Mouse (Mus musculus) granulocyte monocyte progenitor cell, adult 5-6 weeks (primary cell): Measurements from ENCODE around the gene Spocd1. TPM values are rescaled to one million over a fixed set of nuclear protein-coding genes. Genes with fewer than 3 reads are reported as not detected.

Source experiments
- ATAC-seq: replicated peaks from 2 replicates; pipeline ENCODE4 v1.8.0; 2016; ENCODE audit warnings: mild to moderate bottlenecking, moderate TSS enrichment, inconsistent platforms; ENCODE audit not compliant: poor library complexity, severe bottlenecking
- total RNA-seq, 2 experiments: library from RNA; stranded (forward) in 1 of 2; stranded (reverse) in 1 of 2; fragments of 200-712, 200-1000 nt in 1 of 2; fragments of >200 nt in 1 of 2; fragmentation: Nextera tagmentation in 1 of 2; gene quantifications; 2 replicates each; pipeline ENCODE4 v1.2.3; 2014 to 2017

Gene Spocd1
- total RNA-seq, 2 experiments from 2014 or later, result not detected

DNA sequence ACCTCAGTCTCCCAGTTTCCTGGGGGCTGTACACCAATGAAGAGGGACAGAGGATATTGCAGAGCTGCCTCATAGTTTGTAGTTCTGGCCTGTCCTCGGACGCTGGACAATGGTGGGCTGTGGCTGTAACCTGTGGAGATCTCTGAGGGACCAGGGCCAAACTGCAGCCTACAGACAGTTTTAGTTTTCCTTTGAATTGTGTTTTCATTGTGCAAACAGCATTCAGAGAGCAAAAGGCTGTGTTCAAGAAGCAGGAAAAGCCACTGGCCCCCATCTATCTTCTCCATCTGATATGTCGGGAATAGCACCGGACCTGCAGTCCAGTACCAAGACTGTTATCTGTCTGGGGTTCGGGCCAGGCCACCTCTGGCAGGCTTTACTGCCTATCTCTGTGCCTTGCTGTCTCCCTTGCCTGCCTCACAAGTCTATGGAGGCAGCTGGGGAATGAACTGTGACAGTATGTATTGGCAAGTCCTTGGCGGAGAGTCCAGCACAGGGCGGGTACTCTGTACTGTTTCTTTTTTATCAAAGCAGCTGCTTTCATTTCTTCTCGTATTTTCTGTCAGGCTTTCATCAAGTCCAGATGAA is 11.9 kb upstream of the Spocd1 start:
- no peak for ATAC-seq

DNA sequence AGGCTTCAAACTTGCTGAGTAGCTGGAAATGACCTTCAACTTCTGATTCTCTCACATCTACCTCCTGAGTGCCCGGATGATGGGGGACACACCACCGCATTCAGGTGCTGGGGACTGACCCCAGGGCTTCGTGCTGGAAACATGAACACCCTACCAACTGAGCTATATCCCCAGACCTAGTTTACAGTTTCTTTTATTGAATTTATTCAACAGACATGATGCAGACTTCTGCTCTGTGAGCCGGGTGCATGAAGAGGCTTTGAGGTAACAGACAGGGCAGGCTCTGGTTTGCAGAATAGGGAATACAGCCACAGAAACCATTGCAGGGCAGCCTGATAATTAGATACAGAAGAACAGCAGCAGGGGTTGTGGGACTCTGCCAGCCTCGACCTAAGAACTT is 10.6 kb upstream of the Spocd1 start:
- ATAC-seq, result no peak

DNA sequence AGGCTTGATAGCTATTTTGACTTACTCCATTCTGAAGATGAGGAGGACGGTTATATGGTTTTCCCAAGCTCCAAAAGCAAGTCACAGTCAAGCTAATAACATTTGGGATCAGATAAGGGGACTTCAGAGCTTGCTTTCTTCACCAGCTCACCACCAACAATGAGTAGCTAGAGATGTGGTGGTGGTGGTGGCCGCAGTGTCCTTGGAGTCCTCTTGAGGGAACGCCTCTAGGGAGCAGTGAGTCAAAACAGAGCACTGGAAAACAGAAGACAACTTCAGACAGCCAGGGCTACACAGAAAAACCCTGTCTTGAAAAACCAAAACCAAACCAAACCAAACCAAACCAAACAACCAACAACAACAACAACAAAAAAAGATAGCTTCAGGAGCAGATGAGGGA is 10.1 kb upstream of the Spocd1 start:
- no peak for ATAC-seq

DNA sequence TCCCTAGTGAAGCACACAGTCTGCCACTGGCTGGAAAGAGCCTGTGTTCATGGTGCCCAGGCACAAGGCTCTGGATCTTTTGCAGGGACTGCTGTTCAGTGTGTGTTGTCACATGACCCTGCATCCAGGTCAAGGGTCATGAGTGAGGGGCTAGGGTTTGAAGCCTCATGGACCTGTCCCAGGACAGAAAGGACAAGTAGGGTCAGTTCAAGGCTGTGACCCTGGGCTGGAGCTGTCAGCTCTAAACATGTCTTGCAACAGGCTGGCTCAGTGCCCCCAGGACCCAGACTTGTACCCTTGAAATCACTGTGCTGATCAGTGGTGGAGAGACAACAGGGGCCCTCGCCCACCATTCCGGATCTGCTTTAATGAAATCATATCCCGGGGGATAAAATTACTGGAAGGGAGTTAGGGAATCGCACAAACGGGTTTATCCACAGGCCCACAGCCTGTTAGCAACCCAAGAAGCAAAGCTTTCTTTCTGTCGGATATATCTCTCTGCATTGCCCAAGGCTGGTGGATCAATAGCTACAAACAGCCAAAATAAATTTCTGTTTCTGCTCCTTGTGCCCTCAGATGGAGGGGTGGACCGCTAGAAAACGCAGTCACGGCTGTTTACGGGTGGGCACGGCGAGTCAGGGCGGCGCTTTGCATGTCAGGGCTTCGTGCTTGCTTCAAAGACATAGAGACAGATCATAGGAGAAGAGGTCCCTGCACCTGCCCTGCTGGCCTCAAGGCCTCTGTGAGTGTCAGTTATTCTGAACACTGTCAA is 8.3 kb upstream of the Spocd1 start:
- no peak for ATAC-seq

DNA sequence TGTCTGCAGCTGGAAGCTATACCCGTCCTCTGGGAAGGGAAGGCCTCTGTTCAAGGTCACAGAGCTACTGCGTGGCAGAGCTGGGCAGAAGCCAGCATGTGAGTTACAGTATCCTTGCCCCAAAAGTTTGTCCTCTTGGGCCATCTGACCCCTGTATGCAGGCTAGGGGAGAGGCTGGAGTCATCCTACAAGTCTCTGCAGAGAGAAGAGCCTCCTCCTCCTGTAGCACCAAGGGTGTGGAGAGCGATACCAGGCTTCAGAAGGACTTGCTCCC is 7.8 kb upstream of the Spocd1 start:
- no peak for ATAC-seq

DNA sequence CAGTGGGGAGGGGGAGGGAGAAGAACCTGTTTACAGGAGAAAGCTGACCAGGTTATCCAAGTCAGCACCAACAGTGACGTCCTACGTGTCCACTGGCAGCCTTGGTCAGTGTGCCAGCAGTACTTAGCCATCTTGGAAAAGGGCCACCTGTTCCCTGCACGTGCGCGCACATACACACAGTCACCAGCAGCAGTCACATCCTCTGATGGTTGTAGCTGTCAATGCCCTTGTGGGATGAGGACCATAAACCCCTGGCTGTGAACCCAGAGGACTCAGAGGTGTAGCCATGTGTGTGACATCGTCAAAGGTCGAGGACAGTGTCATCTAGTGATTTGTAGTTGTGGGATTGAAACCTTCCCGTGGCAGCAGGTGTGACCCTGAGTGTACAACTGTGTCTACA is 4.9 kb upstream of the Spocd1 start:
- ATAC-seq, result no peak

DNA sequence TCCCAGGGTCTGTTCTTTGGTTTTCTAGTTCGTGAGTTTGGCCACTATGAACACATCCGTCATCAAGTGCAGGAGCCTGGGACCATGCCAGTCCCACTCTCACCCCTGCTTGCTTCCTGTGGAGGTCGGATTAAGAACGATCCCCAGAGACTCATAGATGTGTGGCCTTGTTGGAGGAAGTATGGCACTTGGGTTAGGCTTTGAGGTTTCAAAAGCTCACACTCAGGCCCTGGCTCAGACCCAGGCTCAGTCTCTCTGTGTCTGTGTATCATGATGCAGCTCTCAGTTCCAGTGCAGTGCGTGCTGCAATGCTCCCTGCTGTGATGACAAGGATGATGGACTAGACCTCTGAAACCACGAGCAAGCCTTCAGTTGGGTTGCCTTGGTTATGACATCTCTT is 4.4 kb upstream of the Spocd1 start:
- peak; percentile 80 for ATAC-seq

DNA sequence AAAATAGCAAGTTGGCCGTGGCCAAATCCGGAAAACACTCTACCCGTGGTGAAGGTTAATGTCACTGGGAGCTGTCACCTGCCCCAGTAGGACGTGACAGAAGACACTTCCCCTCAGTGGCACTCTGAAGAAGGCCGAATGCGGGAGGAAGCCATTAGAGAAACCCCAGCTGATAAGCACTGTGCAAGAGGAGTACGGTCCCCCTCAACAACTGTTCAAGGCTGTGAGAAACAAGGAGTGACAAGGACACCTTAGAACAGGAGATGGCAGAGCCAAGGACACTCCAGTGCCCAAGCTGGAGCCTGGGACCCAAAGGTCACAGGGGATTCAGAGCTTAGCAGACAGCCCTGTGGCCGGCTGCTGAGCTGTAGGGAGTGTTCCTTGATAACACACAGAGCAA is 2.5 kb upstream of the Spocd1 start:
- no peak for ATAC-seq

DNA sequence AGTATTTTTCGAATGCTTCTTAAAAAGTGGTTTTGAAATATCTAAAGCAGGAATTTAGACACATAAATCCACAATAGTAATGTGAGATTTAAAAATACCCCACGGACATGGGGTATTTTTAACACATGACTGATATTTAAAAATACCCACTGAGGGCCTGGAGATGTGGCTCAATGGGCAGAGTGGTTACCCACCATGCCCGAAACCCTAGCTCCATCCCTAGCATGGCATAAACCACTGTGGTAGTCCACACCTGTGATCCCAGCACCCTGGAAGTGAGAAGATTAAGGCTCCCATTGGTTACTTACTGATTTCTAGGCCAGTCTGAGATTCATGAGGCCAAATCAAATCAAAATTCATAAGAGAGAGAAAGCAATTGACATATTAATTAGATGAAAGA is 2.0 kb upstream of the Spocd1 start:
- ATAC-seq, result no peak

DNA sequence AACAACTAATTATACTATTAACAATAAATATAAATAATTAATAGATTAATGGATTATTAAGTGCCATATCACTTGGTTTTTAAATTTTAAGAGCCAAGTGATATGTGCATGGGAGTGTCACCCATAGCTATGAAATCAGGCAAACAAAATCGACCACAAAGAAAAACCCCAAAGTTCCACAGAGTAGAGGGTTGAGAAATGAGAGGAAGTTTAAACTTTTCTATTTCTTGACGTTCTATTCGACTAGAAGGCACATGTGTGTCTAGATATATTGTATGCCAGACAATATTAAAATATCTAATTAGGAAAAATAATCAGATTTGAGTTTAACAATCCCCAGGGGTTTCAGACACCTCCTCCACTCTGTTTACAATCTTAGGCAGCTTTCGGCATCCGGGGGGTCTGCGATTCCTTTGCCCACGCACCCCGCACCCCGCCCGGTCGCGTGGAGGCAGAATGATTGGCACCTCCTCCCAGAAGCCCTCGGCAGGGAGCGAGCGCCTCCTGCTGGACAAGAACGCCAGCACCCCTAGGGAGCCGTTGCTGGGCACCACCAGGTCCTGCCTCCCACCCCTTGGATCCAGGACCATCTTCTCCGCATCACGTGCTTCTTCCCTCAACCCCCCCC is 811 bp upstream of the Spocd1 start:
- peak; percentile 68 for ATAC-seq

DNA sequence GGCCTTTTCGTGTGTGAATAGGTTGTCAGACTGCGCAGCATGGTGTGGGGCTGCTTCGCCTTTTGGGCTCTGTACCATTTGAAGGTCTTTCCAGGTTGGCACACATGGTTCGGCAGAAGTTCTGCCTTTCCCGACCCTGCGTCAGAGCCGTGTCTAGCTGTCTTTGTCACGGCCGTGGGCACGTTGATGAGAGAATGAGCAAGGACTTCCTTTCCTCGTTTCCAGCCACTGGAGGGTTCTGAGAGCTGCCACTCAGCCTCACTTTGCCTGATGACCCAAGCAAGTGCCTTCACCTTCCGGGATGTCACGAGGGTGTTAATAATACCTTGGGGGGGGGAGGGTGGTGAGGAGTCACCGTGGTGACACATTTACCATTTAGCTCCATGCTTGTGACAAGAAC is 4.6 kb downstream of the Spocd1 start:
- no peak for ATAC-seq

DNA sequence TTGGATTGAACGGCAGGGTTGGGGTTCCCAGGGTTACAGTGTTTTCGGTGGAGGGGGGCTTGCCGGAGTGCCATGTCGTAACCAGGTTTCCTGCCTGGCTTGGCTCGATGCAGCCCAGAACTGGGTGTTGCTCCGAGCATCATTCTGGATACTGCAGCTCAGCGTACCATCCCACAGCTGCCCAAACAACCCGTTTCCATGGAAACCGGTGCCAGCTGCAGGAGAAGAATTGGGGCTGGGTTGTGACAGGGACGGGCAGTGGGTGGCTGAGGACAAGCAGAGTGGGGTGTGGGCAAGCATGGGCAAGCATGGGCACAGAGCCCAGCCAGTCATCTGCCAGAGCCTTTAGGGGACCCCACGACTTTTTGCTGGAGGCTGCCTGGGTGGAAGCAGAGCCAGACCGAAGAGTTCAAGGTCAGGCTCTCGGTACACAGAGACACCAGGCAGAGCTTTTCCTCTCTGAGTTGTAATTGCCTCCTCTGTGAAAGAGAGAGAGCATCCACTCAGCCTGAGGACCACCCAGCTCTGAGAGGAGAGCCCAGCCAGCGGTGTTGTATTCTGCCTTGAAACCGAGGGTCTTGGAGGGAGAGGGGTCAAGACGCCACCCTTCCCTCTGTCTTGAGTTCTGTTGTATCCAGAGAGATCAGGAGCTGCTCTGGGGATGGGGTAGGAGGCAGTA is 5.3 kb downstream of the Spocd1 start:
- peak; percentile 59 for ATAC-seq

DNA sequence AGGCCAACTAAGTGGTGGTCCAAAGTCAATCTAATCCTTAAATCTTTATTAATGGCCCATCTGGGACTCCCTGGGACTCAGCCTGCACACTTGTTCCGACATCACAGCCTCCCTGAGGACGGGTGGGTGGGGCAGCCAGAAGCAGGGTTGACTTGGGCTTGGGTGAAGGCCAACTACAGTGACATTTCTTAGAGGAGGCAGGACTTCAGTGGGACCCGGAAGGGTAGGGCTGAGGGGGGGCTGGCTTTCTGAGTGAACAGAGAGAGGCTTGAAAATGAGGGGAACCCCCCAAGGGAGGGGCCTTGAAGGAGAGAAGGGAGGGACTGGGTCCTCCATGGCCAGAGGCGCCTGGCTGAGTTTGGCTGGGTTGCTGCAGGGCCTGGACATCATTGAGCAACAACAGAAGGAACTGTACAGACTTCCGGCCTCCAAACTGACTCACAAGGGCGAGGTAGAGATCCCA is 22.3 kb downstream of the Spocd1 start:
- ATAC-seq, result peak; percentile 81

DNA sequence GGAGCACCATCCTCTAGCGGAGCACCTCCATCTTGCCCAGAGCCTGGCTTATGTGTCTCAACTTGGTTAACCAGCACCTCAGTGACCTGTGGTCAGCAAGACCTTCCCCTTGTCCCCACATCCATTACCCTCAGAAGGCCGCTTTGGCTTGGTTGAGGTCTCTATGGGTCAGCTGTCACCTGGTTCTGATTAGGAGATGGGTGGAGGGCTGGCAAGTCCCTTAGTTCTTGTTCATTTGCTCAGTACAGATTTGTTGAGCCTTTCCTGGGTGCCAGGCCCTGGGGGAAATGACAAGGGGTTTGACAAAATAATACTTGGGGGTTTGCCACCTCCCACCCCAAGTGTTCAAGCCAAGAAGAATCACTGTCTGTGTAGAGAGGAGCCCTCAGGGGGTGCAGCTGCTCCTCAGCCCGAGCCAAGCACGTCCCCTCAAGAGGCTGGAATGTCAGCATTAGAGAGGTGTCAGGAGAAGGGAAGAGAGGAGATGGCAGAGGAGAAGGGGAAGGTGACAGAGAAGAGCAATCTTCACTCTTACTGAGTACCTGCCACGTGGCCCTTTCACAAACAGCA is 23.3 kb downstream of the Spocd1 start:
- ATAC-seq, result no peak

DNA sequence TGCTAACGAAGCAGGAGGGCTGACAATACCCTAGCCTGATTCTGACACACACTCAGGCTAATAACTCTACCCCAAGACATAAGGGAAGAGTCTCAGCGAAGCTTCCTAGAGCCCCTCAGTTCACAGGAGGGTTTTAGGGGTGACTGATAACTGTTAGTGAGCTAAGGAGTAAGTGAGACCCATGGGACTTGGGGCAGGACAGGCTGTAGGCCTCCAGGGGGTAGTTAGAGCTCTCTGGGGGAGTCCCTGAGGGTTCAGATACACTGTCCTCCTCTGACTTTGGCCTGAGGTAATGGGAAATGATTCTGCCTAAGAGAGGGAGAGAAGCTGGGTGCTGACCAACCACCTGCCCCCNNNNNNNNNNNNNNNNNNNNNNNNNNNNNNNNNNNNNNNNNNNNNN is 25.5 kb downstream of the Spocd1 start:
- no peak for ATAC-seq

DNA sequence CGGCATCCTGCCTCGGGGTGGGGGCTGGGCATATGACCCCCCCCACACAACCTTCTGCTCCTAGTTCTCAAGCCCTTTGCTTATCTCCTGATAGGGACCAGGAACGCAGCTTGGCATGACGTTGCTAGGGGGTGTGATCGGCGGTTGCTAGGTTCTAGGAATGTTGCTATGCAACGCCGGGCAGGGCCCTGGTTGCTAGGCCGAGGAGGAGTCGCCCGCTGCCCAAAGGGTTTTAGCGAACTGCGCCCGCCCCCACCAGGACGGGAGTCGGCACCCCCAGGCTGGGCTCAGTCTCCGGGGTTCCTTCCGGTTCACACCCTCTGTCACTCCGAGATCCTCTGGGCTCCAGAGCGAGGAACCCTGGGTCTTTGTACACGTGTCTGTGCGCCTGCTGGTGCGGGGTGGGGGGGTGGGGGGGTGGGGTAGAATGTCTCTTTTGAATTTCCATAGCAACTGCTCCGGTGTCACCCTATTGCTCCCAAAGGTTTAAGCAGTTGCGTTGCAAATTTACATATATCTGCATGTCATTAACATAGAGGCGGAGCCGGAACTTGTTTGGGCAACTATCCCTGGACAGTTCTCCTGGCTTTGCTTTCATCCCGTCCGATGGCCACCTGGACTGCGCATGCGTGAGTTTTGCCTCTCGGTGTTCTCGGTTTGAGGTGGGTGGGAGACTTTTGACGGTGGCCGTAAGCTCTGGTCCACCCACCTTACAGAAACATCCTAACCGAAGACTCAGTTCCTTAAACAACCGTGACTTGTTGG is 31.3 kb downstream of the Spocd1 start:
- peak; percentile 55 for ATAC-seq

DNA sequence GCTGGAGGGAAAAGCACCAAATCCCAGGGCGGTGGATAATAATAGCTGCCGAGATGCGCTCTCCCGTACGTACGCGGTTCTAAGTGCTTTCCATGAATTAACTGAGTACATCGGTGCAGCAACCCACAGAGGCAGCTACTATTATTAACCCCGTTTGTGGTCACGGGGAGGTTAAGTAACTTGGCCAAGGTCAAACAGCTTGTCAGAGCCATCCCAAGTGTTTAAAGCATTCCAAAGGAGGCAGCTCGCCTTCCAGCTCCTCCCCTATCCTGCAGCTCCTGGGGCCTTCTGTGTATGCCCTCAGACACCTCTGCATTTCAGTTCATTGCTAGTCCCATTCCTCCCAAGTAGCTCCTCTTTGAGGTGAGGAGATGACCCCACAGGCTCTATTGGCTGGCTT is 36.2 kb downstream of the Spocd1 start:
- ATAC-seq, result no peak

DNA sequence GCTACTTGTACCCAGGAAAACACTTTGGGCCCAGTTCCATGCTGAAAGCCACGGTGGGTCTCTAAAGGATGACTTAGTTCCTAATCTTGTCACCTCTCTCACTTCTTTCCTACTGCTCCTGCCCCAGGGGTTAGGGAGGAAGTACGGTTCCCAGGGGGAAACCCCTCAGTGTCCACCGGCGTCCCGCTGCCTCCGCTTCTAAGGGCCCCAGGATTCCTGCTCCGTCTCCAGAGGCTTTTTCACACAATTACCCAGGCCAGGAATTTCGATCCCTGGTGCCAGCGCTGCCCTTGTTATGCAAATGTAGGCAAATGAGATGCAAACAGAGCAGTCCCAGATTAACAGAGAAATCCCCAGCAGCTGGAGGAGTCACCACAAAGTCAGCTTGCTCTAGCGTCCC is 37.2 kb downstream of the Spocd1 start:
- no peak for ATAC-seq

DNA sequence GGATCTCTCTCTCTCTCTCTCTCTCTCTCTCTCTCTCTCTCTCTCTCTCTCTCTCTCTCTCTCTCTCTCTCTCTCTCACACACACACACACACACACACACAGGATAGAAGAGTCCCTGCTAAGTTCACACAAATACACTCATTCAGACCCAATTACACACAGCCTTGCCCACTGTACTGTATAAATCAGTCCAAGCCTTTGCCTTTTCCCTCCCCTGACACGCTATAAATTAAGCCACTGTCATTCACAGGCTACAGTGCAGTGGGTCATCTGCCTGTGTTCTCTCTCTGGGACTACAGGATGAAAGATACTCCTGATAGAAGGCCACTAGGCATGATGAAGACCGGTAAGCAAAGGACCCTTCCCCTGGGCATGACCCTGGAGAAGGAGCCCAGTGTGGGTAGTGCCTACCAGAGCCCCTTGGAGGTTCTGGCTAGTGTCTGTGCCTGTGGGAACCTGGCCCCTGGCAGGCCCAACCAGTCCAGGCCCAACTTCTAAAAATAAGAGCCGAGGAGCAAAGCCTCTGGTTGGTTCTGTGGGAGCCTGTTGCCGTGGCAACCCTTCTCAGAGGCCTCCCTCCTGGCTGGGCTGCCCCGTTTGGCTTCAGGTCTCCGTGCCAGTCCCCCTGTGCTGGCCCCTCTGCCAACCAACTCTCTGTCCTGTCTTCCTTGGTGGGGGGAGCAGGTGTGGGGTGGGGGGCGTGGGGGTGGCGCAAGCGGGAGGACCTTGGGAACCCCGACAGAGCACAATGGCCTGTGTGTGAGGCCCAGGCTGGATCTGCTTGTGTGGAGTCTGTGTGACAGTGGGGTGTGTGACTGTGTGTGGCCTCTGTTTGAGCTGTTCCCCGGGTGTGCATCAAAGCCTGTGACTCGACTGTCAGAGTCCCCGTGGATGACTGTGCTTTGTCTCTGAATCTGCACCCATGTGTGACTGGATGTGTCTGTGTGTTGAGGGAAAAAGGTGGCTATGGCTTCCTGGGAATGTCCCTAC is 38.3 kb downstream of the Spocd1 start:
- no peak for ATAC-seq
